Mouse (Mus musculus) limb, embryonic 10.5 days (tissue): ENCODE measurements around the gene Rhoq. TPM values are rescaled to one million over a fixed set of nuclear protein-coding genes. Genes with fewer than 3 reads are reported as not detected.

Source experiments
- DNase-seq: peaks from one replicate; pipeline ENCODE4 v3.0.0-alpha.2; 2017; ENCODE audit warnings: low spot score
- H3K27ac ChIP-seq: fragments of 300-500 bp; sonication (generic); 2 replicates; pipeline ENCODE4 v1.5.1; 2016; ENCODE audit warnings: mild to moderate bottlenecking
- H3K27me3 ChIP-seq: fragments of 300-500 bp; sonication (generic); 2 replicates; pipeline ENCODE4 v1.6.1; 2016; ENCODE audit warnings: low read depth, mild to moderate bottlenecking; ENCODE audit not compliant: poor library complexity, severe bottlenecking
- H3K36me3 ChIP-seq: fragments of 300-500 bp; sonication (generic); 2 replicates; pipeline ENCODE4 v1.6.1; 2016; ENCODE audit warnings: mild to moderate bottlenecking, moderate library complexity
- H3K4me1 ChIP-seq: fragments of 300-500 bp; sonication (generic); 2 replicates; pipeline ENCODE4 v1.6.1; 2016
- H3K4me3 ChIP-seq: fragments of 300-500 bp; sonication (generic); 2 replicates; pipeline ENCODE4 v1.5.1; 2016; ENCODE audit warnings: mild to moderate bottlenecking, moderate library complexity
- H3K9me3 ChIP-seq: fragments of 300-500 bp; sonication (generic); replicated peaks from 2 replicates; pipeline ENCODE4 v1.6.1; 2016; ENCODE audit warnings: mild to moderate bottlenecking
- WGBS: fragments of 180-500 bp; shearing (Covaris S2); methylation state at CpG from one replicate; pipeline ENCODE4 v1.1.7; 2016; 5-methylcytosine and 5-hydroxymethylcytosine counted together
- polyA plus RNA-seq: library from polyadenylated mRNA; unstranded; fragments of >200 nt; fragmentation: Nextera tagmentation; extraction: Ambion mirVana; gene quantifications from 2 replicates; pipeline ENCODE4 v1.2.1, GENCODE M21; 2016

The Rhoq gene
- polyA plus RNA-seq, 1 experiment from 2014 or later = 13.3 TPM

GRCm38 (mm10) chr17:86966040-86966439, 3.2 kb downstream of the Rhoq start:
- no peak for DNase-seq
- Histone ChIP-seq H3K4me3 (no peak overlapping the region), H3K36me3 (peaks cover 44% of the 10 kb centered on the region), H3K27ac (no peak overlapping the region), H3K9me3 (no peaks in the 10 kb centered on the region), H3K27me3 (no peaks in the 10 kb centered on the region), H3K4me1 (peaks cover 44% of the 10 kb centered on the region)
- 86% methylated on average over 10 of the region's 10 CpGs for WGBS

- H3K27me3 ChIP-seq = no peaks in the 10 kb centered on the region
- DNase-seq = no peak
- no peak overlapping the region for H3K4me3 ChIP-seq
- no peak overlapping the region for H3K27ac ChIP-seq
- no peaks in the 10 kb centered on the region for H3K9me3 ChIP-seq
- peaks cover 49% of the 10 kb centered on the region for H3K36me3 ChIP-seq
- H3K4me1 ChIP-seq = peaks cover 34% of the 10 kb centered on the region
- 92% methylated on average over 12 of the region's 12 CpGs for WGBS
These were observed 4.2 kb downstream of the Rhoq start for GRCm38 (mm10) chr17:86967048-86967447.

DNA sequence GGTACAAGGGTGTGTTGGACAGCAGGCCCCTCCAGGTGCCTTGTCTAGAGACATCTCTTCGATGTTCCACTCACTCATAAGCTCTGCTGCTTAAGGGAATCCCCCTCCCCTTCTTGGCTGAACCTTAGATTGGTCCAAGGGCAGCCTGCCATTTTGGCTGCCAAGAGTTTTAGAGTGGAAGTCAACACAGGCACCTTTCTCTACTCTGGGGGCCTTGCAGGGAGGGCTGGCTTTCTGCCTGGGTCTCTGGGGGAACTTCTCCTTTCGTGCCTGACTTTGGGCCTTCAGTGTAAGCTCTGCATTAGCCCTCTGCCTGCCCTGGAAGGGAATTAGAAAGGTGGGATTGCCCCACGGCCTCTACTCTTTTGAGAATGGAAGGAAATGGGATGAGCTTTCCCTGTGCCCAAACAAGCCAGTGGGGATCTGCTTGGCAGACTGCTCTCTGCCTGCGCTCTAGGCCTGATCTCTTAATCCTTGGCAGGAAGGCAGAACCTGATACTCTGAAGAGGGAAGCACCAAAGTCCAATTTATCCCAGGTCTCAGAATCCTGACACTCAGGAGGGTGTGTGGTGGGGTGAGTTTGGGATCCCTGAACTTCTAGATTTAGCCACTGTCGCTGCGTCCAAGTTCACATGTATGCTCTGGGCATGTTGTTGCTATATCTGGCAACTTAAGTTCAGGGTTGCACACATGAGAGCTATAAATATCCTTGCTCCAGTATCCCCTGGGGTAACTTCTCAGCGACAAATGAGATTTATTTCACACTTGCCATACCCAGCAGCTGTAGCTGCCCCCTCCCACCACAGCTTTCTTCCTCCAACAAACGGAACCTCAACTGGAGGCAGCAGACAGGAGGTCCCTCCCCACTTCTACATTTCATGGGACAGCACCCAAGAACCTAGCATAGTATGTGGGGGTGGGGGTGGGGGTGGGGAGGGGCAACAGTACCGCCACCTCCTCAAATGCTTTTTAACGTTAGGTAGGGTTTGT, 4.9 kb downstream of the Rhoq start:
- WGBS = 85% methylated on average over 10 of the region's 10 CpGs
- Histone ChIP-seq H3K9me3 (no peaks in the 10 kb centered on the region), H3K27me3 (no peaks in the 10 kb centered on the region), H3K4me3 (no peak overlapping the region), H3K36me3 (peaks cover 56% of the 10 kb centered on the region), H3K27ac (no peak overlapping the region), H3K4me1 (peaks cover 31% of the 10 kb centered on the region)
- no peak for DNase-seq

DNA sequence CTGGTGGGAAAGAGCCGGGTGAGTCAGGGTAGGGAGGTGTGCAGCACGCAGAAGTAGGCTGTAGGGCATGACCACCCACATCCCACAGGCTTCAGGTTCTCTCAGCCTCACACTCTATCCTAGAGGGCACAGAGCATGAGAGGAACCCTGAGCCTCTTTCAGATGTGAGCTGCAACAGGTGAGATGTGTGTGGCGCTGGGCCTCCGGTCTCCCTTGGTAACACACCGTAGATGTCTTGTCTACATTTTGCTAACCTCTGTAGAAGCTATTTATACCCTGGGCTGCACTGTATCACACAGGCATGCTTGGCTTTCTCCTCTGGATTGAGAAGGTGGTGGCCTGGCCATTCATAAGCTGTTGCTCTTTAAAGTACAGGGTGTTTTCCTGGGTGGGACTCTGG, 5.7 kb downstream of the Rhoq start:
- no peak overlapping the region for H3K27ac ChIP-seq

DNA sequence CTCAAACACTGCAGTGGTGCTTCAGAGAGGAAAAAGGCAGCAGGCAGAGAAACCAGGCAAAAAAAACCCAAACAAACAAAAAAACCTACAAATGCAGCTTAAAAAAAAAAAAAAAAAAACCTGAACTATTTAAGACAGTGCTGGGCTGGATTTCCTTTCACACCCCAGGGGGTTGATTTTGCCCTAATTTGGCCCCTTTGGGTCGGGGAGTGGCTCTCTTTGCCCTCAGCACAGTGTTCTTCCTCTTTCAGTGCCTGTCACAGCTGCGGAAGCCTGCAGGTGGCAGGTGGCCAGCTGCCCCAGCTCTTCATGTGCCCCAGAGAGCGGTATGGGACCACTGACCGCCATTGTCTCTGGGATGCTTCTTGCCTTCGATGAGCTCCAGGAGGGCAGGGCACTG, 6.7 kb downstream of the Rhoq start:
- WGBS = 69% methylated on average over 5 of the region's 5 CpGs
- Histone ChIP-seq H3K9me3 (no peaks in the 10 kb centered on the region), H3K36me3 (peaks cover 69% of the 10 kb centered on the region), H3K27ac (no peak overlapping the region), H3K27me3 (no peaks in the 10 kb centered on the region), H3K4me3 (no peak overlapping the region), H3K4me1 (peaks cover 18% of the 10 kb centered on the region)
- DNase-seq = no peak

More for the DNA sequence above, 5.7 kb downstream of the Rhoq start:
- H3K9me3 ChIP-seq = no peaks in the 10 kb centered on the region
- WGBS = 95% methylated on average over 5 of the region's 5 CpGs
- no peak for DNase-seq
- H3K4me3 ChIP-seq = no peak overlapping the region
- peaks cover 27% of the 10 kb centered on the region for H3K4me1 ChIP-seq
- H3K27me3 ChIP-seq = no peaks in the 10 kb centered on the region
- peaks cover 59% of the 10 kb centered on the region for H3K36me3 ChIP-seq

GRCm38 (mm10) chr17:86970026-86970750, 7.3 kb downstream of the Rhoq start:
- no peaks in the 10 kb centered on the region for H3K27me3 ChIP-seq
- no peaks in the 10 kb centered on the region for H3K9me3 ChIP-seq
- H3K4me3 ChIP-seq = no peak overlapping the region
- peaks cover 12% of the 10 kb centered on the region for H3K4me1 ChIP-seq
- no peak overlapping the region for H3K27ac ChIP-seq
- DNase-seq = no peak
- WGBS = 94% methylated on average over 15 of the region's 15 CpGs
- peaks cover 76% of the 10 kb centered on the region for H3K36me3 ChIP-seq

DNA sequence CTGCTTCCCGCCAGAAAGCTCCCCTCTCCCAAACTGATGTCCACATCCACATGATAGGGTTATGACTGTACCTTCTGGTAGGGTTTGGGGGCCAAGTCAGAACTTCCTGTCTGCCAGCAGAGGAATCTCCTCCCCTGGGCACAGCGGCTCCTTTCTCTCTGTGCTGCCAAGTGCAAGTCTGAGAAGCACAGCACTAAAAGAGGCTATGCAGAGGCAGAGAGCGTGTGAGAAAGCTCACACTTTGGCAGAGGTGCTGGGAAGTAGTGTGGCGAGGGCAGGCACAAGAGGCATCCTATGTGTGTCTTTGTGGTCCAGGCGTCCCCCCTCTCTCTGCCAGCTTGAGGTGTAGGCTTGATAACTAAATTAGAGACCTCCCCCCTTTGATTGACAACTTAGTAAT, 8.2 kb downstream of the Rhoq start:
- no peaks in the 10 kb centered on the region for H3K9me3 ChIP-seq
- H3K36me3 ChIP-seq = peaks cover 77% of the 10 kb centered on the region
- WGBS = 81% methylated on average over 5 of the region's 5 CpGs
- peaks cover 8% of the 10 kb centered on the region; the same call in 1 of the 2 replicates for H3K4me1 ChIP-seq
- no peaks in the 10 kb centered on the region for H3K27me3 ChIP-seq
- no peak for DNase-seq
- H3K4me3 ChIP-seq = no peak overlapping the region
- no peak overlapping the region for H3K27ac ChIP-seq

DNA sequence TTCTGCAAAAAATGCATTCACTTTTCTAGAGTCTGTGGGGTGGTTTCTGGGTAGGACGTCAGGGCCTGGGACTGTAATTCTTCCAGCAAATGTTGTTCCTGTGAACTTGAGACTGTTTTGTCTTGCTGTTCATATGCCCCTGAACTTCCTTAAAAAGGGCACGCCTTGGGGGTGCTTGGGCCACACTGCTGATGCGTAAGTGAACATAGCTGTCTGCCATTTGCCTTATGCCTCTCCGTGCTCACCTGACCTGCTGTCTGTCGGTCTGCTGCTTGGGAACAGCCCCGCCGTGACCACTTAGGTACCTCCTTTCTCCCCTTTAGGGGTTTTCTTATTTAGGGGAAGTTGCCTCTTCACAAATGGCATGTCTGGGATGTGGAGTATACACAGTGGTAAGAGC, 9.0 kb downstream of the Rhoq start:
- no peak overlapping the region for H3K4me3 ChIP-seq
- WGBS = 93% methylated on average over 7 of the region's 7 CpGs
- no peaks in the 10 kb centered on the region for H3K9me3 ChIP-seq
- no peak for DNase-seq
- no peaks in the 10 kb centered on the region for H3K27me3 ChIP-seq
- peaks cover 8% of the 10 kb centered on the region; the same call in 1 of the 2 replicates for H3K4me1 ChIP-seq
- no peak overlapping the region for H3K27ac ChIP-seq
- H3K36me3 ChIP-seq = peaks cover 77% of the 10 kb centered on the region

- peaks cover 8% of the 10 kb centered on the region; the same call in 1 of the 2 replicates for H3K4me1 ChIP-seq
- H3K27ac ChIP-seq = no peak overlapping the region
- H3K27me3 ChIP-seq = no peaks in the 10 kb centered on the region
- H3K36me3 ChIP-seq = peaks cover 67% of the 10 kb centered on the region
- WGBS = 90% methylated on average over 2 of the region's 2 CpGs
- no peak overlapping the region for H3K4me3 ChIP-seq
- DNase-seq = no peak
- H3K9me3 ChIP-seq = no peaks in the 10 kb centered on the region
These were observed 10.2 kb downstream of the Rhoq start for GRCm38 (mm10) chr17:86973097-86973496.

GRCm38 (mm10) chr17:86976387-86976786, 13.5 kb downstream of the Rhoq start:
- WGBS = 82% methylated on average over 10 of the region's 10 CpGs
- H3K9me3 ChIP-seq = no peaks in the 10 kb centered on the region
- H3K4me1 ChIP-seq = no peaks in the 10 kb centered on the region
- H3K27me3 ChIP-seq = no peaks in the 10 kb centered on the region
- H3K27ac ChIP-seq = no peak overlapping the region; the same call in 1 of the 2 replicates
- no peak overlapping the region for H3K4me3 ChIP-seq
- DNase-seq = no peak
- peaks cover 64% of the 10 kb centered on the region for H3K36me3 ChIP-seq

GRCm38 (mm10) chr17:86978496-86978895, 15.6 kb downstream of the Rhoq start:
- no peaks in the 10 kb centered on the region for H3K9me3 ChIP-seq
- no peak overlapping the region for H3K27ac ChIP-seq
- H3K27me3 ChIP-seq = no peaks in the 10 kb centered on the region
- H3K4me1 ChIP-seq = no peaks in the 10 kb centered on the region
- H3K4me3 ChIP-seq = no peak overlapping the region
- WGBS = 91% methylated on average over 6 of the region's 6 CpGs
- peaks cover 61% of the 10 kb centered on the region for H3K36me3 ChIP-seq
- DNase-seq = no peak

GRCm38 (mm10) chr17:86981205-86981604, 18.3 kb downstream of the Rhoq start:
- H3K27me3 ChIP-seq = no peaks in the 10 kb centered on the region
- peaks cover 43% of the 10 kb centered on the region for H3K36me3 ChIP-seq
- DNase-seq = no peak
- H3K4me3 ChIP-seq = no peak overlapping the region
- H3K4me1 ChIP-seq = peaks cover 6% of the 10 kb centered on the region; the same call in 1 of the 2 replicates
- WGBS = 91% methylated on average over 1 of the region's 1 CpGs
- no peaks in the 10 kb centered on the region for H3K9me3 ChIP-seq
- no peak overlapping the region for H3K27ac ChIP-seq

DNA sequence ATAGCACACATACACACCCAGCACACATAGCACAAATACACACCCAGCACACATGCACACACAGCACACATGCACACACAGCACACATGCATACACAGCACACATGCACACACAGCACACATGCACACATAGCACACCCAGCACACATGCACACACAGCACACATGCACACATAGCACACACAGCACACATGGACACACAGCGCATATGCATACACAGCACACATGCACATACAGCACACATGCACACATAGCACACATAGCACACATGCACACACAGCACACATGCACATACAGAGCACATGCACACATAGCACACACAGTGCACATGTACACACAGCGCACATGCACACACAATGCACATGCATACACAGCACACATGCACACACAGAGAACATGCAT, 18.8 kb downstream of the Rhoq start:
- no peak for DNase-seq
- no peak overlapping the region for H3K27ac ChIP-seq
- no peaks in the 10 kb centered on the region for H3K27me3 ChIP-seq
- no peaks in the 10 kb centered on the region for H3K9me3 ChIP-seq
- peaks cover 10% of the 10 kb centered on the region for H3K4me1 ChIP-seq
- H3K4me3 ChIP-seq = no peak overlapping the region
- 97% methylated on average over 2 of the region's 2 CpGs for WGBS
- peaks cover 40% of the 10 kb centered on the region for H3K36me3 ChIP-seq
